Mouse (Mus musculus): ENCODE measurements around the gene Lysmd2. TPM values are rescaled to one million over a fixed set of nuclear protein-coding genes. Genes with fewer than 3 reads are reported as not detected.

Gene Lysmd2
- total and polyA plus RNA-seq, 2 experiments from 2014 or later: 12.0 to 21.2 TPM

DNA sequence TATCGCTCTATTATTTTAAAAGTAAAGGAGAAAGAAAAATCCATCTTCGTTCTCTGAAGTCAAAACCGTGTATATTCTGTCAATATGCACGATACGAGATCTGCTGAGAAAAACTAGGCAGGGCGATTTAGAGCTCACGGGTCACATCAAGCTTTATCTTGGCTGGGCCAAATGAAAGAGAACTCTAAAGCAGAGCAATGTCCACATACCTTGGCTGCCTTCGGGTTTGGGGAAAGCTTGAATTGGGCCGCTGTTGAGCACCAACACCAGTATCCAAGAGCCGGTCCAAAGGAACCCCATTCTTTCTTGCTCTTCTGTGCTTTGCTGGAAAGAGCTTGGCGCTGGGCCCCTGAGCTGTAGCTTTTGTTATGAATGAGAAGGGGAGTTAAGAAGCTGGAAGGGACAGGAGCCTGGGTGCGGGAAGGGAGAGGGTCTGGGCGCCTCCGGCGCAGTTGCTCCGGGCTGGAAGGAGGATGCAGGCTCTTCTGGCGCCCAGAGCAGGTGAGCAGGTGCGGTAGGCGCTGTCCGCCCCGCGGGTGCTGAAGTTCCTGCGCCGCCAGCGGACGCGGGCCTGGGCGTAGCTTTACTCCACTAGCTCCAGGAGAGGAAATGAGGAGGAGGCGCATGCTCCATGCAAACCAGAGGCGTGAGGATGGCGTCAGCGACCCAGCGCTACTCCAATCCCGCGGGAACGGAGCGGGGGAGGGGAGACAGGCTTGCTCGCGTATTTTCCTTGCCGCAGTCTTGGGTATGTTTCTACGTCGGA, 58.1 kb downstream of the Lysmd2 start, which contains the start of gene Scg3:
Gene Scg3, minus strand, starts transcription at position 631 of the 766 bp plus-strand sequence.
- WGBS: 9% methylated on average over 42 of the region's 42 CpGs
- H3K27ac ChIP-seq (ENCODE audit: low read depth): no peak within 1 kb of the TSS
- peak within 1 kb of the TSS; percentile 17 for H3K4me2 ChIP-seq (ENCODE audit: low read depth, low read length)
- 0 out of 2 replicates have a peak, but pooled peaks cover 3% of the 10 kb centered on the region for H3K4me1 ChIP-seq (ENCODE audit: control insufficient read depth, insufficient read depth)
- H3K9me3 ChIP-seq (replicated peaks; ENCODE audit: control insufficient read depth, low read length): no peaks in the 10 kb centered on the region
- no peak for TF ChIP-seq EP300 (IDR thresholded peaks at IDR 0.05; ENCODE audit: low read depth)
- no peak for TF ChIP-seq CTCF (IDR thresholded peaks at IDR 0.05; ENCODE audit: low read depth)
- H3K9ac ChIP-seq (replicated peaks; ENCODE audit: low read depth, low read length): no peak within 1 kb of the TSS
- H3K27me3 ChIP-seq (ENCODE audit: control insufficient read depth, insufficient read depth, low read length): peaks cover 3% of the 10 kb centered on the region; the same call in 1 of the 2 replicates
- DNase-seq (ENCODE audit: low spot score): peak; percentile 58
- ATAC-seq (ENCODE audit: insufficient read depth, low read depth): peak; percentile 75
- no peaks in the 10 kb centered on the region for H3K36me3 ChIP-seq (replicated peaks; ENCODE audit: control insufficient read depth, insufficient read depth, low read length)
- H3K4me3 ChIP-seq (ENCODE audit: low read depth, low read length): no peak within 1 kb of the TSS

- ATAC-seq (ENCODE audit: insufficient read depth, low read depth) (no peak), DNase-seq (ENCODE audit: low spot score) (no peak)
- Histone ChIP-seq H3K4me1 (ENCODE audit: control insufficient read depth, insufficient read depth) (0 out of 2 replicates have a peak, but pooled peaks cover 3% of the 10 kb centered on the region), H3K36me3 (replicated peaks; ENCODE audit: control insufficient read depth, insufficient read depth, low read length) (no peaks in the 10 kb centered on the region), H3K27ac (ENCODE audit: low read depth) (no peak overlapping the region), H3K9ac (replicated peaks; ENCODE audit: low read depth, low read length) (no peak overlapping the region), H3K9me3 (replicated peaks; ENCODE audit: control insufficient read depth, low read length) (0 out of 2 replicates have a peak, but pooled peaks cover 1% of the 10 kb centered on the region), H3K4me2 (ENCODE audit: low read depth, low read length) (peak overlapping the region; percentile 17; the same call in 1 of the 2 replicates), H3K4me3 (ENCODE audit: low read depth, low read length) (no peak overlapping the region), H3K27me3 (ENCODE audit: control insufficient read depth, insufficient read depth, low read length) (peaks cover 3% of the 10 kb centered on the region; the same call in 1 of the 2 replicates)
- 63% methylated on average over 4 of the region's 4 CpGs for WGBS
- no peak for TF ChIP-seq CTCF (IDR thresholded peaks at IDR 0.05; ENCODE audit: low read depth)
- TF ChIP-seq EP300 (IDR thresholded peaks at IDR 0.05; ENCODE audit: low read depth): no peak
These were observed 58.8 kb downstream of the Lysmd2 start for GRCm38 (mm10) chr9:75684292-75684691.

GRCm38 (mm10) chr9:75684772-75685171, 59.2 kb downstream of the Lysmd2 start:
- 0 out of 2 replicates have a peak, but pooled peaks cover 6% of the 10 kb centered on the region for H3K9me3 ChIP-seq (replicated peaks; ENCODE audit: control insufficient read depth, low read length)
- TF ChIP-seq CTCF (IDR thresholded peaks at IDR 0.05; ENCODE audit: low read depth) (no peak), EP300 (IDR thresholded peaks at IDR 0.05; ENCODE audit: low read depth) (no peak)
- 61% methylated on average over 3 of the region's 3 CpGs for WGBS
- ATAC-seq (ENCODE audit: insufficient read depth, low read depth) (no peak), DNase-seq (ENCODE audit: low spot score) (no peak)
- H3K27me3 ChIP-seq (ENCODE audit: control insufficient read depth, insufficient read depth, low read length): peaks cover 3% of the 10 kb centered on the region; the same call in 1 of the 2 replicates
- H3K9ac ChIP-seq (replicated peaks; ENCODE audit: low read depth, low read length): no peak overlapping the region
- H3K27ac ChIP-seq (ENCODE audit: low read depth): no peak overlapping the region
- 0 out of 2 replicates have a peak, but pooled peaks cover 3% of the 10 kb centered on the region for H3K4me1 ChIP-seq (ENCODE audit: control insufficient read depth, insufficient read depth)
- H3K36me3 ChIP-seq (replicated peaks; ENCODE audit: control insufficient read depth, insufficient read depth, low read length): no peaks in the 10 kb centered on the region
- no peak overlapping the region for H3K4me2 ChIP-seq (ENCODE audit: low read depth, low read length)
- H3K4me3 ChIP-seq (ENCODE audit: low read depth, low read length): no peak overlapping the region

Other genes with a start within 250 kb of the Lysmd2 start
- 36.2 and 51.0 TPM in 2 replicates for gene Mapk6, start 215.7 kb upstream of the Lysmd2 start, total RNA-seq (2014; rRNA removed; ENCODE audit: low replicate concordance)
- 30.1 and 33.6 TPM in 2 replicates for gene Mapk6, start 215.7 kb upstream of the Lysmd2 start, polyA plus RNA-seq (2015; fragmentation: Nextera tagmentation; extraction: Ambion mirVana)
- gene Leo1, start 184.2 kb upstream of the Lysmd2 start, total RNA-seq (2014; rRNA removed; ENCODE audit: low replicate concordance): 5.7 and 11.4 TPM in 2 replicates
- 19.6 and 20.0 TPM in 2 replicates for gene Leo1, start 184.2 kb upstream of the Lysmd2 start, polyA plus RNA-seq (2015; fragmentation: Nextera tagmentation; extraction: Ambion mirVana)
- 40.8 and 58.0 TPM in 2 replicates for gene Tmod3, start 66.1 kb upstream of the Lysmd2 start, total RNA-seq (2014; rRNA removed; ENCODE audit: low replicate concordance)
- gene Tmod3, start 66.1 kb upstream of the Lysmd2 start, polyA plus RNA-seq (2015; fragmentation: Nextera tagmentation; extraction: Ambion mirVana): 58.1 and 64.9 TPM in 2 replicates
- gene Tmod2, start 14.4 kb upstream of the Lysmd2 start, total RNA-seq (2014; rRNA removed; ENCODE audit: low replicate concordance): 2.2 and 3.5 TPM in 2 replicates
- gene Tmod2, start 14.4 kb upstream of the Lysmd2 start, polyA plus RNA-seq (2015; fragmentation: Nextera tagmentation; extraction: Ambion mirVana): 4.3 and 4.7 TPM in 2 replicates
- gene Scg3, start 58.3 kb downstream of the Lysmd2 start, total RNA-seq (2014; rRNA removed; ENCODE audit: low replicate concordance): not detected in 2 replicates
- 0.19 and 0.36 TPM in 2 replicates for gene Scg3, start 58.3 kb downstream of the Lysmd2 start, polyA plus RNA-seq (2015; fragmentation: Nextera tagmentation; extraction: Ambion mirVana)
- gene Bmp5, start 149.6 kb downstream of the Lysmd2 start, total RNA-seq (2014; rRNA removed; ENCODE audit: low replicate concordance): 0.27 and 2.8 TPM in 2 replicates
- gene Bmp5, start 149.6 kb downstream of the Lysmd2 start, polyA plus RNA-seq (2015; fragmentation: Nextera tagmentation; extraction: Ambion mirVana): 2.4 TPM in 2 replicates

All from heart, postnatal 0 days (tissue).